In genomic region chr16:94086701-94087569, GRCm38 (mm10) we compare ENCODE assay signal across 10 mouse cellular contexts. TPM values are rescaled to one million over a fixed set of nuclear protein-coding genes. Genes with fewer than 3 reads are reported as not detected.
DNase-seq lines count a peak whose midpoint lies in the region; ATAC-seq and TF ChIP-seq lines count a peak whose summit lies in the region.
"Had no signal": no experiment of that assay in that cellular context is flagged by ENCODE, and none has a peak within 500 bp of the region (broad histone marks: within the 10 kb centered on the region; RNA-seq: fewer than 3 reads in every experiment).

No protein-coding gene starts in this region.

- DNase-seq in adrenal gland, adult 2 months, result peak; percentile 9
- no peak for DNase-seq in adrenal gland, postnatal 14 days
- DNase-seq in kidney, adult 18-20 months, result peak; percentile 44
- DNase-seq in kidney, adult 9 months, result no peak
- peak; percentile 62 for DNase-seq in embryo, embryonic 10 days (ENCODE audit: low spot score)
- DNase-seq in limb, embryonic 14.5 days (ENCODE audit: low spot score), result no peak
- no peak for DNase-seq in frontal cortex, postnatal 10 days (ENCODE audit: low spot score in 2 of 2)
- DNase-seq in right cerebral cortex, postnatal 4 days, result no peak

- H3K27me3 ChIP-seq in limb, embryonic 14.5 days (ENCODE audit: control insufficient read depth, insufficient read depth, low read length), result peaks cover 96% of the 10 kb centered on the region

- H3K4me1 ChIP-seq in limb, embryonic 14.5 days (ENCODE audit: control insufficient read depth, insufficient read depth, low read length), result peaks cover 14% of the 10 kb centered on the region; the same call in 1 of the 2 replicates

- peak overlapping the region; percentile 25; the same call in 1 of the 2 replicates for H3K9ac ChIP-seq in limb, embryonic 14.5 days (ENCODE audit: low read depth, low read length, severe bottlenecking)

- H3K4me3 ChIP-seq in limb, embryonic 14.5 days (replicated peaks; ENCODE audit: low read length), result peak overlapping the region; percentile 20

- no peak for ATAC-seq in limb, embryonic 14.5 days (ENCODE audit: low FRiP score, low read depth)

- 2% methylated on average over 44 of the region's 50 CpGs for WGBS in limb, embryonic 14.5 days

- no peak for TF ChIP-seq POLR2A in limb, embryonic 14.5 days (IDR thresholded peaks at IDR 0.05; ENCODE audit: borderline replicate concordance, extremely low read depth, insufficient read depth, insufficient read length)

- H3K4me2 ChIP-seq in limb, embryonic 14.5 days (replicated peaks; ENCODE audit: low read depth, low read length, severe bottlenecking), result peak overlapping the region; percentile 22

- no peak overlapping the region for H3K27ac ChIP-seq in limb, embryonic 14.5 days (replicated peaks; ENCODE audit: low read depth, low read length)
- H3K27ac ChIP-seq: macrophage had no signal

- H3K36me3 ChIP-seq in limb, embryonic 14.5 days (ENCODE audit: control insufficient read depth, insufficient read depth, low read length), result no peaks in the 10 kb centered on the region

- no peaks in the 10 kb centered on the region for H3K9me3 ChIP-seq in limb, embryonic 14.5 days (ENCODE audit: control insufficient read depth, low read length)

RNA-seq across cellular contexts. Expression of gene Sim2, which starts 2.2 kb away (rescaled TPM):
- not detected for total RNA-seq in adrenal gland, adult 2 months (2021)
- not detected in 2 replicates for polyA plus RNA-seq in adrenal gland, adult 2 months (2012; rRNA removed)
- not detected in 2 replicates for total RNA-seq in adrenal gland, postnatal 14 days (2021)
- 5.9 and 7.0 TPM in 2 replicates for polyA plus RNA-seq in limb, embryonic 14.5 days (2012; rRNA removed)
- polyA plus RNA-seq in limb, embryonic 14.5 days (2014; fragmentation: Nextera tagmentation; extraction: Ambion mirVana), result 0.97 and 1.4 TPM in 2 replicates
- polyA plus RNA-seq: macrophage; urinary bladder, adult 2 months had no signal

Comparison
In these comparisons a context has a peak if more than half of its experiments do, and no peak if none do; other contexts are left out.
1. DNase-seq: peak in adrenal gland, adult 2 months (single experiment), kidney, adult 18-20 months (single experiment) and embryo, embryonic 10 days (single experiment); none in adrenal gland, postnatal 14 days (single experiment), kidney, adult 9 months (single experiment), limb, embryonic 14.5 days (single experiment), frontal cortex, postnatal 10 days (0 of 2) and right cerebral cortex, postnatal 4 days (single experiment).